8 mouse cellular contexts compared by ENCODE assay signal in the genomic region with DNA sequence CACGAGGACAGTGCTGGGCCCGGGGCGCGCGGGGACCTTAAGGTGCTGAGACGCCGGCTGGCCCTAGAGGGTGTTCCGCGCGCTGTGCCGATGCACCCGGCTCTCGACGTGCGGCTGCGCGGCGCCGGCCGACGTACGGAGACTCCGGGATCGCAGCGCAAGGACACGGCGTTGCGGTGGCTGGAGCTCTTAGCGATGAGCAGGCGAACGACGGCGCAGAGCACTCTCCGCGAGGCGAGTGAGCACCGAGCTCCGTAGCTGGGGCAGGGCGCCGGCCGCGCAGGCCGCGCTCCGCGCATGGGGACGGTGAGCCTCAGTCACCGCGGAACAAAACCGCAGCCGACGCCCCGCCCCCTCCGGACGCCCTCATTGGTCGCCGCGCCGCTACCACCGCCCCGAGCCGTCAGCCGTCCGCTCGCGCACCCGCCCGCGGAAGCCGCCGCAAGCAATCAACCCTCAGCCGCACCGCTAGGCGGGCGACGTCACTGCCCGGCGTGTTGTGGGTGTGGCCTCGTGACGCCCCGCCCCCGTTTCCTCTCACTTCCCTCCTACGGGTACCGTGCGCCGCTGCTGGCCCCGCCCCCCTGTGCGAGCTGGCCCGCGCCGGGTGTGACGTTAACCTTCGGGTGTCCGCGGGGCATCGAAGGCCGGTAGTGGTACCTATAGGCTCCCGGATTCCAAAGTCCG. TPM values are rescaled to one million over a fixed set of nuclear protein-coding genes. Genes with fewer than 3 reads are reported as not detected.
DNase-seq lines count a peak whose midpoint lies in the region; ATAC-seq and TF ChIP-seq lines count a peak whose summit lies in the region.

A gene (minus strand): TSS at position 335 of the 687 bp plus-strand sequence.
A gene (plus strand): TSS at position 625 of the 687 bp plus-strand sequence.

- H3K27me3 ChIP-seq in lung, embryonic 16.5 days (ENCODE audit: control insufficient read depth, insufficient read depth, low read depth, low read length): no peaks in the 10 kb centered on the region
- no peaks in the 10 kb centered on the region for H3K27me3 ChIP-seq in thymus, adult 2 months (ENCODE audit: control insufficient read depth, insufficient read depth, low read length)

- TF ChIP-seq POLR2A in thymus, adult 2 months (IDR thresholded peaks at IDR 0.05; ENCODE audit: control insufficient read depth, extremely low read depth, insufficient read depth, low read length, poor library complexity): peak; percentile 99

- peak within 1 kb of the TSS; percentile 81 for H3K4me3 ChIP-seq in lung, embryonic 16.5 days (ENCODE audit: low read length)
- H3K4me3 ChIP-seq in thymus, adult 2 months (ENCODE audit: control insufficient read depth, insufficient read depth, low read length): peak within 1 kb of the TSS; percentile 61

- peak within 1 kb of the TSS; percentile 85 for H3K4me2 ChIP-seq in lung, embryonic 16.5 days (ENCODE audit: low read depth, low read length)

- peak; percentile 99 for DNase-seq in MN1 (ENCODE audit: low spot score)
- DNase-seq in cerebellum, adult 8-10 months: peak; percentile 100
- peak; percentile 95 for DNase-seq in forelimb bud, embryonic 11.5 days (ENCODE audit: low read depth, low spot score)
- peak; percentile 99 for DNase-seq in layer of hippocampus, adult 9-11 months
- peak; percentile 99 for DNase-seq in ovary, adult 18-20 months (ENCODE audit: low spot score)
- DNase-seq in thymus, adult 2 months: peak; percentile 100

- H3K9ac ChIP-seq in lung, embryonic 16.5 days (ENCODE audit: low read length): peak within 1 kb of the TSS; percentile 88

- H3K27ac ChIP-seq in lung, embryonic 16.5 days (ENCODE audit: low read length): peak within 1 kb of the TSS; percentile 86
- H3K27ac ChIP-seq in thymus, adult 2 months (ENCODE audit: control insufficient read depth, insufficient read depth, low read length): peak within 1 kb of the TSS; percentile 91

- H3K9me3 ChIP-seq in lung, embryonic 16.5 days (ENCODE audit: control insufficient read depth, low read length): no peaks in the 10 kb centered on the region

- peak; percentile 68; the same call in 1 of the 2 replicates for TF ChIP-seq CTCF in thymus, adult 2 months (IDR thresholded peaks at IDR 0.05; ENCODE audit: borderline replicate concordance, control insufficient read depth, extremely low read depth, insufficient read depth, low read length, poor library complexity)

- whole genome bisulfite sequencing in lung, embryonic 16.5 days: under 1% methylated on average over 96 of the region's 99 CpGs
- WGBS in thymus, adult 2 months: under 1% methylated on average over 99 of the region's 99 CpGs

- H3K4me1 ChIP-seq in lung, embryonic 16.5 days (replicated peaks; ENCODE audit: control insufficient read depth, insufficient read depth, low read length): peaks cover 10% of the 10 kb centered on the region
- H3K4me1 ChIP-seq in thymus, adult 2 months (replicated peaks; ENCODE audit: control insufficient read depth, insufficient read depth, low read length): peaks cover 13% of the 10 kb centered on the region

- peak; percentile 81 to 93 for ATAC-seq in hematopoietic stem cell, adult 5-6 weeks (replicated peaks in 1 of 2; ENCODE audit: insufficient read depth in 1 of 2, low FRiP score in 2 of 2, low TSS enrichment in 1 of 2, low read depth in 1 of 2, poor library complexity in 2 of 2, severe bottlenecking in 2 of 2)
- peak; percentile 99 for ATAC-seq in lung, embryonic 16.5 days (ENCODE audit: low read depth)

- H3K36me3 ChIP-seq in lung, embryonic 16.5 days (ENCODE audit: control insufficient read depth, insufficient read depth, low read length): no peaks in the 10 kb centered on the region
- no peaks in the 10 kb centered on the region for H3K36me3 ChIP-seq in thymus, adult 2 months (ENCODE audit: control insufficient read depth, insufficient read depth, low read length)

RNA-seq across cellular contexts. Expression of the first gene that starts in this region (rescaled TPM):
- total RNA-seq in hematopoietic stem cell, adult 5-6 weeks (2017): 13.3 and 18.6 TPM in 2 replicates
- polyA plus RNA-seq in lung, embryonic 16.5 days (2015; fragmentation: Nextera tagmentation; extraction: Ambion mirVana): 44.3 and 53.6 TPM in 2 replicates
- polyA plus RNA-seq in thymus, adult 2 months (2012; rRNA removed): 89.5 and 125 TPM in 2 replicates

RNA-seq across cellular contexts. Expression of the second gene that starts in this region (rescaled TPM):
- total RNA-seq in hematopoietic stem cell, adult 5-6 weeks (2017): 0.20 and 0.81 TPM in 2 replicates
- polyA plus RNA-seq in lung, embryonic 16.5 days (2015; fragmentation: Nextera tagmentation; extraction: Ambion mirVana): 0.16 and 0.39 TPM in 2 replicates
- 0.56 and 0.82 TPM in 2 replicates for polyA plus RNA-seq in thymus, adult 2 months (2012; rRNA removed)

Comparison
In these comparisons a context has a peak if more than half of its experiments do, and no peak if none do; other contexts are left out.
1. Peak in every context shown above with its lines: DNase-seq, ATAC-seq, H3K4me3 ChIP-seq and H3K27ac ChIP-seq.